Mouse (Mus musculus): Measurements from ENCODE around the gene Col18a1. TPM values are rescaled to one million over a fixed set of nuclear protein-coding genes. Genes with fewer than 3 reads are reported as not detected.
A peak's percentile ranks its signal among the peaks of the same experiment; 100 is the strongest.
"Not testable (repeated sequence)": the region's sequence is repeated elsewhere in the genome, so short reads cannot be mapped to it uniquely, and the experiment has no call there.

Col18a1 gene
- polyA plus RNA-seq, 1 experiment from 2014 or later = 147 TPM

GRCm38 (mm10) chr10:77147545-77147944, 18.8 kb downstream of the Col18a1 start:
- WGBS = 89% methylated on average over 10 of the region's 10 CpGs

GRCm38 (mm10) chr10:77146901-77147463, 19.4 kb downstream of the Col18a1 start:
- DNase-seq (ENCODE audit: extremely low spot score, low spot score) = no peak
- Histone ChIP-seq H3K4me3 (no peak overlapping the region), H3K27ac (peak overlapping the region; percentile 77), H3K27me3 (ENCODE audit: poor library complexity, severe bottlenecking) (no peaks in the 10 kb centered on the region), H3K36me3 (replicated peaks) (peaks cover 15% of the 10 kb centered on the region), H3K9me3 (no peaks in the 10 kb centered on the region), H3K4me1 (peaks cover 82% of the 10 kb centered on the region)
- WGBS = 92% methylated on average over 4 of the region's 4 CpGs

More at GRCm38 (mm10) chr10:77147545-77147944, 18.8 kb downstream of the Col18a1 start:
- peaks cover 84% of the 10 kb centered on the region for H3K4me1 ChIP-seq
- H3K4me3 ChIP-seq = no peak overlapping the region
- H3K27me3 ChIP-seq (ENCODE audit: poor library complexity, severe bottlenecking) = no peaks in the 10 kb centered on the region
- no peaks in the 10 kb centered on the region for H3K9me3 ChIP-seq
- no peak for DNase-seq (ENCODE audit: extremely low spot score, low spot score)
- H3K36me3 ChIP-seq (replicated peaks) = peaks cover 10% of the 10 kb centered on the region
- peak overlapping the region; percentile 77; the same call in 1 of the 2 replicates for H3K27ac ChIP-seq

GRCm38 (mm10) chr10:77145946-77146345, 20.4 kb downstream of the Col18a1 start:
- Histone ChIP-seq H3K9me3 (no peaks in the 10 kb centered on the region), H3K27ac (peak overlapping the region; percentile 77), H3K27me3 (ENCODE audit: poor library complexity, severe bottlenecking) (no peaks in the 10 kb centered on the region), H3K4me1 (peaks cover 72% of the 10 kb centered on the region), H3K4me3 (no peak overlapping the region), H3K36me3 (replicated peaks) (peaks cover 24% of the 10 kb centered on the region)
- WGBS = 57% methylated on average over 1 of the region's 1 CpGs
- no peak for DNase-seq (ENCODE audit: extremely low spot score, low spot score)

GRCm38 (mm10) chr10:77144372-77144771, 22.0 kb downstream of the Col18a1 start:
- H3K27me3 ChIP-seq (ENCODE audit: poor library complexity, severe bottlenecking) = no peaks in the 10 kb centered on the region
- 92% methylated on average over 2 of the region's 2 CpGs for WGBS
- no peak for DNase-seq (ENCODE audit: extremely low spot score, low spot score)
- H3K27ac ChIP-seq = peak overlapping the region; percentile 77
- H3K4me1 ChIP-seq = peaks cover 63% of the 10 kb centered on the region
- H3K36me3 ChIP-seq (replicated peaks) = peaks cover 27% of the 10 kb centered on the region
- H3K4me3 ChIP-seq = no peak overlapping the region
- no peaks in the 10 kb centered on the region for H3K9me3 ChIP-seq

GRCm38 (mm10) chr10:77142328-77142727, 24.0 kb downstream of the Col18a1 start:
- Histone ChIP-seq H3K4me3 (no peak overlapping the region), H3K4me1 (peaks cover 77% of the 10 kb centered on the region)

GRCm38 (mm10) chr10:77138304-77138703, 28.0 kb downstream of the Col18a1 start:
- DNase-seq (ENCODE audit: extremely low spot score, low spot score) = no peak
- Histone ChIP-seq H3K27ac (peak overlapping the region; percentile 26; the same call in 1 of the 2 replicates), H3K27me3 (ENCODE audit: poor library complexity, severe bottlenecking) (no peaks in the 10 kb centered on the region), H3K36me3 (replicated peaks) (peaks cover 60% of the 10 kb centered on the region), H3K4me1 (peaks cover 60% of the 10 kb centered on the region), H3K9me3 (no peaks in the 10 kb centered on the region; the same call in 1 of the 2 replicates), H3K4me3 (no peak overlapping the region)

More at GRCm38 (mm10) chr10:77142328-77142727, 24.0 kb downstream of the Col18a1 start:
- Histone ChIP-seq H3K36me3 (replicated peaks) (peaks cover 40% of the 10 kb centered on the region), H3K27me3 (ENCODE audit: poor library complexity, severe bottlenecking) (no peaks in the 10 kb centered on the region), H3K27ac (0 out of 2 replicates have a peak overlapping the region, but pooled peaks have one; percentile 48), H3K9me3 (no peaks in the 10 kb centered on the region)
- DNase-seq (ENCODE audit: extremely low spot score, low spot score) = no peak
- WGBS = 91% methylated on average over 2 of the region's 2 CpGs

- Histone ChIP-seq H3K4me1 (peaks cover 70% of the 10 kb centered on the region), H3K4me3 (no peak overlapping the region), H3K27me3 (ENCODE audit: poor library complexity, severe bottlenecking) (no peaks in the 10 kb centered on the region), H3K9me3 (no peaks in the 10 kb centered on the region; the same call in 1 of the 2 replicates), H3K36me3 (replicated peaks) (peaks cover 45% of the 10 kb centered on the region), H3K27ac (peak overlapping the region; percentile 68)
- 88% methylated on average over 6 of the region's 6 CpGs for WGBS
- DNase-seq (ENCODE audit: extremely low spot score, low spot score) = no peak
Observed at GRCm38 (mm10) chr10:77136205-77136604, 30.1 kb downstream of the Col18a1 start.

- Histone ChIP-seq H3K27ac (peak overlapping the region; percentile 74; the same call in 1 of the 2 replicates), H3K4me1 (peaks cover 78% of the 10 kb centered on the region), H3K27me3 (ENCODE audit: poor library complexity, severe bottlenecking) (no peaks in the 10 kb centered on the region), H3K9me3 (no peaks in the 10 kb centered on the region; the same call in 1 of the 2 replicates), H3K4me3 (no peak overlapping the region), H3K36me3 (replicated peaks) (peaks cover 42% of the 10 kb centered on the region)
- WGBS = 92% methylated on average over 5 of the region's 5 CpGs
- DNase-seq (ENCODE audit: extremely low spot score, low spot score) = no peak
Observed at GRCm38 (mm10) chr10:77135274-77135829, 31.0 kb downstream of the Col18a1 start.

- WGBS = 80% methylated on average over 6 of the region's 6 CpGs
- H3K36me3 ChIP-seq (replicated peaks) = peaks cover 40% of the 10 kb centered on the region
- H3K27ac ChIP-seq = peak overlapping the region; percentile 74; the same call in 1 of the 2 replicates
- not testable (repeated sequence) for H3K4me3 ChIP-seq; DNase-seq (ENCODE audit: extremely low spot score, low spot score); H3K27me3 ChIP-seq (ENCODE audit: poor library complexity, severe bottlenecking); H3K9me3 ChIP-seq
- H3K4me1 ChIP-seq = peaks cover 80% of the 10 kb centered on the region
Observed at GRCm38 (mm10) chr10:77134807-77135152, 31.6 kb downstream of the Col18a1 start.

- Histone ChIP-seq H3K4me3 (no peak overlapping the region), H3K27ac (peak overlapping the region; percentile 74), H3K27me3 (ENCODE audit: poor library complexity, severe bottlenecking) (no peaks in the 10 kb centered on the region), H3K4me1 (peaks cover 80% of the 10 kb centered on the region), H3K36me3 (replicated peaks) (peaks cover 37% of the 10 kb centered on the region), H3K9me3 (no peaks in the 10 kb centered on the region; the same call in 1 of the 2 replicates)
- 62% methylated on average over 13 of the region's 13 CpGs for WGBS
- no peak for DNase-seq (ENCODE audit: extremely low spot score, low spot score)
Observed at GRCm38 (mm10) chr10:77133951-77134806, 32.2 kb downstream of the Col18a1 start.

GRCm38 (mm10) chr10:77132118-77132517, 34.2 kb downstream of the Col18a1 start:
- H3K27ac ChIP-seq = peak overlapping the region; percentile 81
- no peak for DNase-seq (ENCODE audit: extremely low spot score, low spot score)

GRCm38 (mm10) chr10:77131536-77131935, 34.8 kb downstream of the Col18a1 start:
- Histone ChIP-seq H3K27ac (peak overlapping the region; percentile 81), H3K4me3 (no peak overlapping the region), H3K27me3 (ENCODE audit: poor library complexity, severe bottlenecking) (no peaks in the 10 kb centered on the region), H3K9me3 (no peaks in the 10 kb centered on the region), H3K4me1 (peaks cover 65% of the 10 kb centered on the region), H3K36me3 (replicated peaks) (peaks cover 27% of the 10 kb centered on the region)
- DNase-seq (ENCODE audit: extremely low spot score, low spot score) = no peak
- WGBS = 35% methylated on average over 6 of the region's 6 CpGs

More at GRCm38 (mm10) chr10:77132118-77132517, 34.2 kb downstream of the Col18a1 start:
- Histone ChIP-seq H3K36me3 (replicated peaks) (peaks cover 29% of the 10 kb centered on the region), H3K4me1 (peaks cover 68% of the 10 kb centered on the region), H3K9me3 (no peaks in the 10 kb centered on the region; the same call in 1 of the 2 replicates), H3K4me3 (no peak overlapping the region), H3K27me3 (ENCODE audit: poor library complexity, severe bottlenecking) (no peaks in the 10 kb centered on the region)
- WGBS = 37% methylated on average over 11 of the region's 11 CpGs

All from forebrain, embryonic 10.5 days (tissue).